Mouse (Mus musculus) neutrophil, adult 83 days (primary cell): Measurements from ENCODE around the gene Elavl4. TPM values are rescaled to one million over a fixed set of nuclear protein-coding genes. Genes with fewer than 3 reads are reported as not detected.

ENCODE experiments used
- total RNA-seq, 2 experiments: library from RNA; stranded (reverse); gene quantifications; one replicate each; pipeline ENCODE4 v1.2.4; 2023

Gene Elavl4
- total RNA-seq: not detected

GRCm38 (mm10) chr4:110351178-110352000 is at the start of gene Elavl4:
Gene Elavl4 (minus strand): TSS chr4:110351909.

GRCm38 (mm10) chr4:110397618-110398045 is 45.9 kb upstream of the Elavl4 start, which contains the start of gene Agbl4:
Gene Agbl4 (plus strand): TSS chr4:110397661.

Other genes with a start within 250 kb of the Elavl4 start
- not detected for gene Agbl4, start 45.8 kb upstream of the Elavl4 start, total RNA-seq